Mouse (Mus musculus) lung, postnatal 0 days (tissue): ENCODE measurements at regions not wholly inside any gene's neighbourhood (a gene's known extent, or its start where the extent isn't known, plus 50 kb on each side); places are given as distances from the start of the nearest gene placed in this dataset.
A peak's percentile ranks its signal among the peaks of the same experiment; 100 is the strongest.

Experiments
- CTCF ChIP-seq: IDR thresholded peaks from 2 replicates; pipeline ENCODE4 v1.5.1; 2016; ENCODE audit warnings: antibody characterized with exemption, mild to moderate bottlenecking
- EP300 ChIP-seq: IDR thresholded peaks from 2 replicates; pipeline ENCODE4 v1.6.1; 2016; ENCODE audit warnings: antibody characterized with exemption, mild to moderate bottlenecking, control low read depth

DNA sequence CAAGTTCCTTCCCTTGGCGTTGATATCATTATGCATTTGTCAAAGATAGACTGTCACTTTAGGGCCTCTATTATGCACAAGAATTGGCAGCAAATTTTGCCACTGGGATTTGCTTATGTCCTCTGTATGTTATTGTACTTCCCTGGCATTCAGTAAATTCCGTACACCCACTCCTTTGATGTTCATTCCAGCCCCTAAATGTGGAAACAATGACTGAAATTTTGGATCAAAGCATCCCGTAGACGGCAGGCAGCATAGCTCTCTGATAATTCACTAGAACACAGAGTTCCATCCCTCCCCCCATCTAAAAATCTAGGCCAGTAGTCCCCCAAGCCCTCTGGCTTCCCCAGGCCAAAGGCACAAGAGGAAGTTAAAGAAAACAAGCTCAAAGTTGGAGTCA lies 347.9 kb upstream of the Hnrnpa3 start:
- TF ChIP-seq CTCF (no peak), EP300 (peak; percentile 36; the same call in 1 of the 2 replicates)
